Mouse (Mus musculus) G1E (cell line): ENCODE data around the gene Tbc1d30. TPM values are rescaled to one million over a fixed set of nuclear protein-coding genes. Genes with fewer than 3 reads are reported as not detected.

Experiments
- ATAC-seq: 2 replicates; pipeline ENCODE4 v1.8.0; 2016; ENCODE audit warnings: mild to moderate bottlenecking; ENCODE audit not compliant: insufficient number of reproducible peaks, poor library complexity, low FRiP score, severe bottlenecking; ENCODE audit errors: extremely low read depth
- DNase-seq: peaks from one replicate; pipeline ENCODE4 v3.0.0; 2012; ENCODE audit warnings: low spot score
- H3K27me3 ChIP-seq: 2 replicates; pipeline ENCODE4 v1.6.1; 2012; ENCODE audit warnings: mild to moderate bottlenecking, low read length, inconsistent platforms; ENCODE audit not compliant: insufficient read depth
- H3K36me3 ChIP-seq: replicated peaks from 2 replicates; pipeline ENCODE3; 2012; ENCODE audit warnings: mild to moderate bottlenecking, inconsistent platforms
- H3K4me1 ChIP-seq: 2 replicates; pipeline ENCODE4 v1.6.1; 2012; ENCODE audit warnings: low read depth, low read length, inconsistent platforms, mixed read lengths; ENCODE audit not compliant: insufficient read depth
- H3K4me3 ChIP-seq: 2 replicates; pipeline ENCODE4 v1.5.1; 2012; ENCODE audit warnings: low read depth, mild to moderate bottlenecking, inconsistent platforms, low read length, moderate library complexity, mixed read lengths
- H3K9me3 ChIP-seq: replicated peaks from 2 replicates; pipeline ENCODE4 v1.6.1; 2012; ENCODE audit warnings: inconsistent platforms
- CTCF ChIP-seq: IDR thresholded peaks from 2 replicates; pipeline ENCODE4 v1.5.1; 2012; ENCODE audit warnings: low read depth, low read length, inconsistent platforms, mixed read lengths
- GATA1 ChIP-seq: IDR thresholded peaks from 2 replicates; pipeline ENCODE4 v1.6.1; 2012; ENCODE audit warnings: borderline replicate concordance, low read length, inconsistent platforms, mixed read lengths
- GATA2 ChIP-seq: IDR thresholded peaks from 2 replicates; pipeline ENCODE4 v1.6.1; 2012; ENCODE audit warnings: low read depth, low read length, inconsistent platforms, borderline replicate concordance
- POLR2AphosphoS5 ChIP-seq: IDR thresholded peaks from 2 replicates; pipeline ENCODE4 v1.6.1; 2012; ENCODE audit warnings: low read depth, low read length, inconsistent platforms; ENCODE audit not compliant: insufficient replicate concordance
- TAL1 ChIP-seq: conservative IDR thresholded peaks from 2 replicates; pipeline ENCODE4 v1.6.1; 2012; ENCODE audit warnings: low read depth, low read length, inconsistent platforms, mixed read lengths
- polyA plus RNA-seq: library from polyadenylated mRNA; stranded (reverse); fragments of >175 nt; gene quantifications from 2 replicates; pipeline ENCODE4 v1.2.3, GENCODE M21; 2012
- total RNA-seq, 2 experiments: library from RNA; stranded (forward) in 1 of 2; stranded (reverse) in 1 of 2; fragments of 200-1000 nt in 1 of 2; fragments of >200 nt in 1 of 2; fragmentation: Nextera tagmentation in 1 of 2; gene quantifications; 2 replicates each; pipeline ENCODE4 v1.2.3; 2014 to 2017

Gene Tbc1d30
- total and polyA plus RNA-seq, 3 experiments, result under 0.01 TPM; not detected in 2

DNA sequence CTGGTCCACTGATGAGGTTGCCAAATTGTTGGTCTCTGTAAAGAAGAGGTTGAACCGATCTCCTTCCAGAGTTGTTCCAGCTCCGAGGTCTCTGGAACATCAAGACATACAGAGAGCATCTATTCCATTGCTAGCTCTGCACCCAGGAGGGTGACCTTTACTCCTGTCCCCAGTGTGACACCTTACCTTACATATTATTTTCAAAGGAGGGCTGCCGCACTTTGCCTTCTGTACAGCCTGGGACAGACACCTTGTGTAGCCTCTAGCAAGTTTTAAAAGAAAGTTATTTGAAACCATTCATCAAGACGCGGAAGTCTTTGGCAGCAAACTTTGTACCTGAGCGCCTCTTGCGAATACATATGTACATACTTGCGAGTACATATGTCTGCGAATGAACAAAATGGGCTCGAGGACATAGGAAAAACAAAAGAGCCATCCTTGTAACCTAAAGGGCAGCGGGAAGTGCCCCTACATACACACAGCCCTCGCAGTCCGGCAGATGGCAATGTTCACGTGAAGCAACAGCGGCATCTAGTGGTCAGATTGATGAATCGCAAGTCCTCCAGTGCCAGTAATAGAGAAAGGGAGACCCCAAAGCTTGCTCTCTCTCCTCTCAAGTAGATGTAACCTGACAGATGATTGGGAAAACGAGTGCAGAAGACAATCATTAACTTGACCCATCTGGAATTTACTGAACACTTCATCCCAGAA is 94.8 kb downstream of the Tbc1d30 start:
- H3K9me3 ChIP-seq, result peaks cover 36% of the 10 kb centered on the region
- no peaks in the 10 kb centered on the region for H3K27me3 ChIP-seq
- ATAC-seq, result peak; percentile 72
- H3K4me1 ChIP-seq, result no peaks in the 10 kb centered on the region
- TF ChIP-seq TAL1 (no peak), CTCF (peak; percentile 87), GATA1 (no peak), POLR2AphosphoS5 (no peak)
- H3K36me3 ChIP-seq, result no peaks in the 10 kb centered on the region
- H3K4me3 ChIP-seq, result no peak overlapping the region
- peak; percentile 6 for DNase-seq

DNA sequence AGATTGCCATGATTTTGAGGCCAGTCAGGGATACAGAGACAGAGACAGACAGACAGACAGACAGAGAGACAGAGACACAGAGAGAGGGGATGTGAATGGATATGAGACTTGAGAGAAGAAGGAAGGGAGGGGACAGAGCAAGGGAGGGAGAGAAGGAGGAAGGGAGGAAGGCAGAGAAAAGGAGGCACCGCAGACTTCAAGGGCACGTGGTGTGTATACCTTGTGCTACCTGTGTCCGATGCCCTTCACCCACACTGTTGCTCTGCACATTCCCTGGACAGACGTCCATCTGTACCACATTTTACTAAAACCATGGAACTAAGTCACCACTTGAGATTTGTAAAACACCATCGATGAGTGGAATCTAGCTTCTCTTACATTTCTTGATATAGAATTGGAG is 95.6 kb downstream of the Tbc1d30 start:
- no peak overlapping the region for H3K4me3 ChIP-seq
- H3K9me3 ChIP-seq, result peaks cover 35% of the 10 kb centered on the region
- H3K27me3 ChIP-seq, result no peaks in the 10 kb centered on the region

GRCm38 (mm10) chr10:121254343-121254742 is 96.7 kb downstream of the Tbc1d30 start:
- Histone ChIP-seq H3K4me1 (no peaks in the 10 kb centered on the region), H3K36me3 (no peaks in the 10 kb centered on the region), H3K27me3 (no peaks in the 10 kb centered on the region), H3K9me3 (peaks cover 40% of the 10 kb centered on the region), H3K4me3 (no peak overlapping the region)
- no peak for DNase-seq
- TF ChIP-seq GATA1, result no peak
- TF ChIP-seq GATA2, result no peak
- TF ChIP-seq POLR2AphosphoS5, result no peak
- no peak for TF ChIP-seq TAL1
- TF ChIP-seq CTCF, result no peak
- no peak for ATAC-seq

More for the DNA sequence above, 95.6 kb downstream of the Tbc1d30 start:
- Histone ChIP-seq H3K4me1 (no peaks in the 10 kb centered on the region), H3K36me3 (no peaks in the 10 kb centered on the region)
- no peak for ATAC-seq
- no peak for DNase-seq
- no peak for TF ChIP-seq POLR2AphosphoS5
- no peak for TF ChIP-seq GATA2
- TF ChIP-seq CTCF, result no peak
- no peak for TF ChIP-seq TAL1
- TF ChIP-seq GATA1, result no peak

- no peak for DNase-seq
- Histone ChIP-seq H3K9me3 (peaks cover 45% of the 10 kb centered on the region), H3K4me1 (no peaks in the 10 kb centered on the region), H3K4me3 (no peak overlapping the region), H3K36me3 (no peaks in the 10 kb centered on the region), H3K27me3 (no peaks in the 10 kb centered on the region)
- TF ChIP-seq GATA2 (no peak), POLR2AphosphoS5 (no peak), GATA1 (no peak), CTCF (no peak), TAL1 (no peak)
- ATAC-seq, result no peak
These were observed 98.3 kb downstream of the Tbc1d30 start for GRCm38 (mm10) chr10:121252781-121253180.

- no peaks in the 10 kb centered on the region for H3K4me1 ChIP-seq
- H3K27me3 ChIP-seq, result no peaks in the 10 kb centered on the region
- ATAC-seq (no peak), DNase-seq (no peak)
- no peak overlapping the region for H3K4me3 ChIP-seq
- no peak for TF ChIP-seq GATA2
- TF ChIP-seq CTCF, result no peak
- TF ChIP-seq TAL1, result no peak
- TF ChIP-seq POLR2AphosphoS5, result no peak
- no peak for TF ChIP-seq GATA1
- H3K9me3 ChIP-seq, result peaks cover 54% of the 10 kb centered on the region
- no peaks in the 10 kb centered on the region for H3K36me3 ChIP-seq
These were observed 99.9 kb downstream of the Tbc1d30 start for GRCm38 (mm10) chr10:121251191-121251590.

DNA sequence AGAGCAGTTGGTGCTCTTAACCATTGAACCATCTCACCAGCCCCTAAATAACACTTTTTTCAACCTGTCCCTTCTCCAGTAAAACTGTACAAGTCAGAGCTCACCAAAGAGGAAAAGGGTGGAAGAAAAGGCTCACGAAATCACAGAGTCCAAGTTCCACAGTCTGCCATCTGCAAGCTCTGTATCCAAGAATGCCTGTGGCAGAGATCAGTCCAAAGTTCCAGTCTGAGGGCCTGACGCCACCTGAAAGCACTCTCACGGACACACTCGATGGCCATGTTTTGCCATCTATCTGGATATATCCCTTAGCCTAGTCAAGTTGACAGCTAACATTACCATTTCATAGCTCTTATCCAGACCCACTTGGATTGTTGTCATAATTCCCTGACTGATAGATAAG is 101.3 kb downstream of the Tbc1d30 start:
- DNase-seq, result no peak
- H3K27me3 ChIP-seq, result no peaks in the 10 kb centered on the region

More for the DNA sequence above, 101.3 kb downstream of the Tbc1d30 start:
- H3K4me3 ChIP-seq, result no peak overlapping the region
- ATAC-seq, result no peak
- no peaks in the 10 kb centered on the region for H3K4me1 ChIP-seq
- peaks cover 62% of the 10 kb centered on the region for H3K9me3 ChIP-seq
- no peak for TF ChIP-seq GATA1
- TF ChIP-seq GATA2, result no peak
- no peak for TF ChIP-seq TAL1
- no peak for TF ChIP-seq POLR2AphosphoS5
- TF ChIP-seq CTCF, result no peak
- H3K36me3 ChIP-seq, result no peaks in the 10 kb centered on the region
